Mouse (Mus musculus): ENCODE measurements around the gene Elmo3. TPM values are rescaled to one million over a fixed set of nuclear protein-coding genes. Genes with fewer than 3 reads are reported as not detected.

Elmo3 gene
- total RNA-seq (2023), result 4.6 TPM

DNA sequence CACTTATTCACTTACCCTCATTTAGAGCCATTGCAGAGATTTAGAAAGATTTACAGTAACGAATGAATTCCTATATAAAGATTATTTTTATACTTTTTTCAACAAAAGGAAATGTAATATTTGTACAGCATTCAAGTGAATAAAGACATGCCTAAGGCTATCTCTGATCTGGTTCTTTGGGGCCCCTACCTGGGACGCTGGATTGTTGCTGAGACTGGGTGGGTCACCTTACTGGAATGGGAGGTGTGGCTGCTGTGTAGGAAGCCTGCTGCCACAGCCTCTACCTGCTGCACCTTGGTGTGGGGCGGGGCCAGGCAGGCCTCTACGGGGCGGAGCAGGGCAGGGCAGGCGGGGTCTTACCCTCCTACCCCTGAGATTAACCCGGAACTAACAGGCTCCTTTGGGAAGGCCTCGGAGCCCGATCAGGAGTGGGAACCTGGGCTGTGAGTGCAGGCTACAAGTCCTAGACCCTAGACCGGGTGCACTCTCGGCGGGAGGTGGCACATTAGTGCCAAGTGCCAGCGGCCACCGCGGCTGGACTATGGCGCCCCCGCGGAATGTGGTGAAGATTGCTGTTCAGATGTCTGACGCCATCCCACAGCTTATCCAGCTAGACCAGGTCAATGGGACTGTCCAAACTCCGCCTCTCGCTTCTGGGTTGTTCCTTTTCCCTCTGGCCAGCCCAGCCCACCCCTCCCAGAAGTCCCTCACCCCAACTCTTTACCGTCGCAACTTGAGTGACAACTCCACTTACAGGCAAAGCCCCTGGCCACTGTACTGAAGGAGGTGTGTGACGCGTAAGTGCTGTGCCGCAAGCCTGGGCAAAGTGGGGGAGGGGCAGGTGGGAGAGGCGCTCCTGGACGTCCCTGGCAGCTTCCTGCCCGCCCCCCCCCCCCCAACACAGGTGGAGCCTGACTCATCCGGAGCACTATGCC lies at the start of gene Elmo3:
Gene Elmo3 (plus strand): TSS at position 391 of the 935 bp plus-strand sequence.

DNA sequence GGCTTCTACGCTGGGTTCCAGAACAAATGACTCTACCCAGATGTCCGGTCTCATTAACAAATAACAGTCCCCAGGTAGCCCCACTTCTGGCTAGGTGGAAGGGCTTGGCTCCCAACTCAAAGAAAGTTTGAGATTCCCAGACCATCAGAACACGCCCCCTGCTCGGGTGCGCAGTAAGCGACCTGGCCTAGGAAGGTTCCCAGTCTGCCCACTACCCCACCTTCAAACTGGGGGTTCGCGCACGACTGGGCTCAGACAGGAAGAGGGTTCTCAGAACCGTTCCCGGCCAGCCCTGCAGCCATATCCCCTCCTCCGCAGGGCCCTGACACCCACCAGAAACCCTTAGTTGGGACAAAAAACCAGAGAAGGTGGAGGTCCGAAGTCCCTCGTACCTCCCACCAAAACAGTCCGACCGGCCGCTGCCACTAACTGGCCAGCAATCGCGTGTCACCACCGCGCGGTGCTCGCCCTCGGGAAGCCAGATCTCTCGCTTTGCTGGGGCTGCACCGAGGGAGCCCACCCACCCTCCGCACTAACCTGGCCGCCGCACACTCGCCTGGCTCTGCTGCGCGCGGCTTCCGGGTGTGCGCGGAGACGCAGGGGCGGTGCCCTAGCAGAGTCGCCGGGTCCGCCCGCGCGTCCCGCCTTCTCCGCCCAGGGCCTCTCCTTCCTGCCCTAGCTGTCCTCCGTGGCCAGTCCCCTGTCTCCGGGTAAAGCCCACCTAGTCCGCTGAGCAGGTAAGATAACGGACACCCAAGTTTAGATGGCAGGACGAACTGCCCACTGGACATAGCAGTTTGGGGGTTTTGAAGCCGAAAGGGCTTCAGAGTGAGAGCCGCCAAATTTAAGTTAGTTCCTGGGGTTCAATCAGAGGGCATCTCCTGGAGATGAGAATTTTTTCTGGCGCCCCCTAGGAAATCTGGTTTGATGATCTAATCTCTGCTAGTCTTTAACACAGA lies 41.1 kb upstream of the Elmo3 start, which contains the start of the genes Tradd and Fbxl8:
Gene Tradd (minus strand): TSS at position 586 of the 959 bp plus-strand sequence.
Gene Fbxl8 (plus strand): TSS at position 625 of the 959 bp plus-strand sequence.

DNA sequence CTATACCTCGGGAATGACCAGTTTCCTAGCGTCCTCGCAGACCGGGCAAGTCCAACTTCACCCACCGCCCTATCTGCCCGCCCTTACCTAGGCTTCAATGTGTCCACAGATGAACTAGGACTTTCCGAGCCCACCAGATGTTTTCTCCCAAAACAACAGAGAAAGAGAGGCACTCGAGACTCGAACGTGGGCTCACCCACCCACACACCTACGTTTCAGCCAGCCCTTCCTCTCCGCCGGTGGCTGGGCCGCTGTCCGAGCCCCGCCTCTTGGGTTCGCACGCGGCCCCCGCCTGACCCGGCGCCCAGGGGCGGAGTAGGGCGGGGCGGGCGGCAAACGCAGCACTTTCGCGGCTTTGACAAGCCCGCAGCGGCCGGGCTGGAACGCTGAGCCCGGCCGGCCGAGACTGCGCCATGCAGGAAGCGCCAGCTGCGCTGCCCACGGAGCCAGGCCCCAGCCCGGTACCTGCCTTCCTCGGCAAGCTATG lies 35.9 kb upstream of the Elmo3 start, which contains the start of gene Hsf4:
Gene Hsf4 (plus strand): TSS at position 341 of the 487 bp plus-strand sequence.

DNA sequence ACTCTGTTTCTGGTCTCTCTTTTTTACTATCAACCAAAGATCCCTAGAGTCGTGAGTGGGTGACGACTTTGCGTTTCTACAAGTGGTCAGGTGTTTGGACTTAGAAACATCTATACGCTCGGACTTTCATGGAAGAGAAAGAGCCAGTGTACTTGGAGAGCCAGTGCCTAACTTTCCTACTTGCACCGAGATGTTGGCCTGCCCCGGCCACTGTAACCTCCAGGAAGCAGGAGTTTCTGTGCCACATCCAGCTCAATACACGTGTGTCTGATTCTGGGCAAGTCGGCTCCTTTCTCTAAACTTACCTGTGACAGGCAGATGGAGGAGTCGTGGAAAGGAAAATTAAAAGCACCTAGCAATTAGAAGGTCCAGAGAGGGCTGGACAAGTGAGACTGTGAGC lies 29.6 kb upstream of the Elmo3 start, which contains the start of gene Nol3:
Gene Nol3 (plus strand): TSS at position 301 of the 400 bp plus-strand sequence.

DNA sequence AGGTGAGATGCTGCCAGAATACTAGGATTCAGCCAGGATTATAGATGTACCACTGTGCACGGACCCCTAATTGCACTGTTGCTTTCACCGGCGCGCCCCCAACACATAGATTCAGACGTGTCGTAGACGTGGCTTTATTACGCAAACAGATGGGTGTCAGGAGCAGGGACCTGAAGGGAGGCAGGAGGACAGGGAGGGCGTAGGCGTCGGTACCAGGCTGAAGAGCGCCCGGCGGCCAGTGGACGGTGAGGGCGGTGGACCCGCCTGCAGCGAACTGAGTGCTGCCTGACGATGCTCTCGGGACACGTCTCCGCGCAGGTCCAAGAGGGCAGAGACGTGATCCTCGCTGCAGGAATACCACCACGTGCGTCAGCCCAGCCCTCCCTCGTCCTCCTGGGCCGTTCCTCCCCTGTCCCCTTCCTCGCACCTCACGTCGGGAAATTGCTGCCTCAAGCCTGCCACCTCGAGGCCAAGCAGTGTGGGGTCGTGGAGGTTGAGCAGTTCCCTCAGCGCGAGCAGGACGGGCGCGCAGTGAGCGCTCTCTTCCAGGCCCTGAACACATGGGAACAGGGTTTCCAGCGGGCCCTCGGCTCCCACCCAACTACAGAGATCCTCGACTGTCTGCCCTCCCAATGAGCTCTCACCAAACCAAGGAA lies 15.5 kb upstream of the Elmo3 start, which contains the start of gene 4931428F04Rik:
Gene 4931428F04Rik (minus strand): TSS at position 60 of the 656 bp plus-strand sequence.

DNA sequence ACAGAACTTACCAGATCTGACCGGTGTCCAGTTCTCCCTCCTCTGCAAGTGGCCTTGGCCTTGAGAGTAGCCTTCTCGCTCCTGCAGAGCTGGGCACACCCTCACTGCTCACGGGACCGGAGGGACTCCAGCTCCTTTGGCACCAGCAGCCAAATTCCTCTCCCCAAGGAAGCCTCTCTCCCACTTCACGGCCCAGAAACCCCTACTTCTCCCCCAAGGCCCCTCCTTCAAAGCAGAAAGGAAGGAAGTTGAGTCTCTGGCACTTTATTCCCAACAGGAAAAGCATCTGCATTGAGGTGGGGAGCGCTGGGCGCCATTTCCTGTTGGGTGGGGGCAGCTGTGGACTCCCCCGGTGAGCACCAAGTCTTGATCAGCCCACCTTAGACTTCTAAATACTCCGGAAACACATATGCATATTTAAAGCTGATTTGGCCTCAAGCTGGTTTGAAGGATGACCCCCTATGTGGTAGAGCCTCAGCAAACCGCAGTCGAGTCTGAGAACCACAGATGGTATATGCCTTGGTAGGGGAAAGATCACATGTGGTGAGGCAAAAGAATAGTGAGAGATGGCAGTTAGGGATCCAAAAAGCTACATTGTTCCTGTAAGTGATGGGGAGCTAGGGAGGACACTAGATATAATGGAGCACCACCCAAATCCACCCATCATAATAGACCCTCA lies 9.4 kb upstream of the Elmo3 start, which contains the start of gene Exoc3l:
Gene Exoc3l (minus strand): TSS at position 207 of the 679 bp plus-strand sequence.

DNA sequence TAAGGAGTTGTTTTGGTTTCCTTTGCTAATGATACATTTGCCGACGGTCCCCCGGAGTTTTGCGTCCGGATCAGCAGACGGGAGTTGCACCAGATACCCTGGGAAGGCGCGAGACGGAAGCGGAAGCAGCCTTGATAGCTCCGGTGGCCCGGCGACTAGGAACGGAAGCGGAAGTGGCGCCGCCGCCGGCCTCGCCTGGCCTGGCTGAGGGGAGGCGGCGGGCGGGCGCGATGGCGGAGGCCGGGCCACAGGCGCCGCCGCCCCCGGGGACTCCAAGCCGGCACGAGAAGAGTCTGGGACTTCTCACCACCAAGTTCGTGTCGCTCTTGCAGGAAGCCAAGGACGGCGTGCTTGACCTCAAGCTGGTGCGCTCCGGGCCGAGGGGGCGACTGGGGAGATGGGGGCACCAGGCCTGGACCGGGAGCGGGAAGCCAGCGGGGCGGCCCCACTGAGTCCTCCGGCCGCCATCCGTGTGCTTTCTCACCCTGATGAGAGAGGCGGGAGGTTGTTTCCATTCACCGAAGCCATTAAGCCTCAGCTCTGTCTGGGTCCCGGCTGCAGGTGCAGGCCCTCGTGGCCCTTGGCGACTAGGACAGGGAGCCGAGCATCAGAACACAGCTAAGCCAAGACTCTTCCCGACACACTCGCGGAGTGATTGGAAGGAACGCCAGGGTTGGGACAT lies 7.7 kb upstream of the Elmo3 start, which contains the start of gene E2f4:
Gene E2f4 (plus strand): TSS at position 153 of the 682 bp plus-strand sequence.

DNA sequence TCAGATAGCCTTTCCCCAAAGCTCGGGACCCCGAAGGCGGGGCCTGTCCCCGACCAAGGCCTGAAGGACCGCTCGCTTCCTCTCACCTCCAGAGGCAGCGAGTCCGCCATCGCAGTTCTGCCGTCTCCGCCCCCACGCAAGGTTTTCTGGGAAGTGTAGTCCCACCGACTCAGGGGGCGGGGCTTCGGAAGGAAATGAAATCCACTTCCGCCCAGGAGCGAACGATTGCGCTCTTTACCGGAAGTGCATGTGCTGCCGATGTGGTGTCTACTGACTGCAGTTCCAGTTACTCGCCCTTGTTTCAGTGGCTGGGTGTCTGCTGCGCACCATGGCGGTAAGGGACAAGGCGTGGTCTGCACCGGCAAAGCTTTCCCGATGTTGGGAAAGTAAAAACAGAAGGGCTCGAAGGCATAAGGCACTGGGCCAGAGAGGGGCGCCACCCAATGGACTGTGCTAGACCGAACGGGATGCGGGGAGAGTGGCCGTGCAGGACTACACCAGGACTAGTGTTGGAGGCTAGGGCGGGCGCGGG lies 20.8 kb downstream of the Elmo3 start, which contains the start of the genes Lrrc29 and Tmem208:
Gene Lrrc29 (minus strand): TSS at position 138 of the 532 bp plus-strand sequence.
Gene Tmem208 (plus strand): TSS at position 214 of the 532 bp plus-strand sequence.

DNA sequence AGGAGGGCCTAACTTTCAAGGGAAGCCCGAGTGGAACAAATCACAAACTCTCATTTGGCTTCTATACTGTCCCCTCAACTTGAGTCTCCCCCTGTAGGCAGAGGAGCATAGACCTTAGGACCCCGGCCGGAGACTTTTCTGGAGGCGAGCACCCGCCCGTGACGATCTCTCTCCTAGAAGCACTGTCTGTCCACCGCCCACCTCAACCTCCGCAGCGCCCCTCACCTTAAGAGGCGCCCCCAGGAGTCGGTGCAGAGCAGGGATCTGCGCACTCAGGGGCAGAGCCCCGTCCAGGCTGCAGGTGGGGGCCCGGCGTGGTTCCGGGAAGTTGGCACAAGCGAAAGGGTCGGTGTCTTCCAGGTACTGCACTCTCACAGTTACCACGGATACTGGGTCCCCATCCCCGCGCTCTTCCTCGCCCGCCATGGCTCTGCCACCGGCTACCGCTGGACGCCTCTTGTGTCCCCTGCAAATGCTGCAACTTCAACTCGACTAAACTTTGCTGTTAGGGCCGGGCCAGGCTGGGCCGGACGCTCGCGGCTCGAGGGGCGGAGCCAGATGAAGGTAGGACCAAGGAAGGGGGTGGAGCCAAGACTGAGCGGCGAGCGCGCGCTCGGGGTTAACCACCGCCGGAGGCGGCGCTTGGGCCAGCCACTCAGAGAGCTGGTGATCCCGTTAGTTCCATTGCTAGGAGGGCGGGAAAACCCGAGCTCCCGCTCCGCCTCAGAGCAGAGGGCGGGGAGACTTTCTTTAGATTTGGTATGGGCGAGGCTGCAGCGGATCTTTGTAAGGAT lies 42.2 kb downstream of the Elmo3 start, which contains the start of gene Fhod1:
Gene Fhod1 (minus strand): TSS at position 526 of the 794 bp plus-strand sequence.

DNA sequence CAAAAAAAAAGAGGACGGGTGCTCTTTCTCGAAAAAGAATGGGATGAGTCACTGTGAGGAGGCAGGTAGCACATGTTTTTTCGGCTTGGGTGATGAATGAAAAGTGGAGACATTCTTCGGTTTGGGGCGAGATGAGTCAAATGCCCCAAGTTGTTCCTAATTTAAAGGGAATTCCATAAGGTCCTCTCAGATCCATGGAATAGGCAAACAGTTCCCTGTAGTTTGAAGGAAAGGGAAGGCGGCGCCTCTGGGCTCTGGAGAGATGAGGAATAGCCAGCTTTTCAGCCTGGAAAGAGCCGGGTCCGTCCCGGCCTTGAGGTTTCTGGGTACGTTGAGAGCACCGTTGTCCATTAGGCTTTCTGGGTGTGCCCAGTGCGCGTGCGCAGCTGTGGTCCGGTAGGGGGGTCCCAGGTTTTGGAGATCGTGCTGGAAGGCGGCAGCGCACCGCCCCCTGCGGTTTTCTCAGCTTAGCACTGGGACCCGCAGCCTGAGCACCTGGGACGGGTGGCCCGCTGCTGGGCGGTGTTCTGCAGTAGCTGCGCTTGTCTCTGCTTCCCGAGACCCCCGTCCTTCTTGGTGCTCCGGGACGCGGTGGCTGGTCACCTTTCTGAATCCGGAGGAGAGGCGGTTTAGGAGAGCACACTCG lies 43.2 kb downstream of the Elmo3 start, which contains the start of gene Slc9a5:
Gene Slc9a5 (plus strand): TSS at position 394 of the 646 bp plus-strand sequence.

Other genes starting within 250 kb of the Elmo3 start
- gene Ces3b, start 221.8 kb upstream of the Elmo3 start, total RNA-seq (2023), result not detected
- not detected for gene Ces4a, start 173.8 kb upstream of the Elmo3 start, total RNA-seq (2023)
- gene Cbfb, start 134.9 kb upstream of the Elmo3 start, total RNA-seq (2023), result 96.8 TPM
- gene D230025D16Rik, start 80.5 kb upstream of the Elmo3 start, total RNA-seq (2023), result 23.3 TPM
- 2.3 TPM for gene B3gnt9, start 50.4 kb upstream of the Elmo3 start, total RNA-seq (2023)
- 22.7 TPM for gene Tradd, start 41.0 kb upstream of the Elmo3 start, total RNA-seq (2023)
- gene Fbxl8, start 41.0 kb upstream of the Elmo3 start, total RNA-seq (2023), result 10.0 TPM
- 0.94 TPM for gene Hsf4, start 35.8 kb upstream of the Elmo3 start, total RNA-seq (2023)
- gene Nol3, start 29.5 kb upstream of the Elmo3 start, total RNA-seq (2023), result not detected
- gene 4931428F04Rik, start 15.7 kb upstream of the Elmo3 start, total RNA-seq (2023), result 5.0 TPM
- gene Exoc3l, start 9.5 kb upstream of the Elmo3 start, total RNA-seq (2023), result 0.67 TPM
- gene E2f4, start 7.9 kb upstream of the Elmo3 start, total RNA-seq (2023), result 90.3 TPM
- 5.3 TPM for gene Lrrc29, start 20.7 kb downstream of the Elmo3 start, total RNA-seq (2023)
- gene Tmem208, start 20.8 kb downstream of the Elmo3 start, total RNA-seq (2023), result 25.6 TPM
- gene Fhod1, start 42.4 kb downstream of the Elmo3 start, total RNA-seq (2023), result 17.7 TPM
- gene Slc9a5, start 43.2 kb downstream of the Elmo3 start, total RNA-seq (2023), result 0.82 TPM
- gene Plekhg4, start 67.7 kb downstream of the Elmo3 start, total RNA-seq (2023), result not detected
- gene Kctd19, start 107.9 kb downstream of the Elmo3 start, total RNA-seq (2023), result not detected
- gene Lrrc36, start 108.0 kb downstream of the Elmo3 start, total RNA-seq (2023), result not detected
- 0.82 TPM for gene Tppp3, start 165.9 kb downstream of the Elmo3 start, total RNA-seq (2023)
- gene Zdhhc1, start 191.3 kb downstream of the Elmo3 start, total RNA-seq (2023), result 4.3 TPM
- not detected for gene Hsd11b2, start 213.2 kb downstream of the Elmo3 start, total RNA-seq (2023)

Data from CD4-positive naive resting alpha-beta T cell, adult 76 days (primary cell).